23 mouse cellular contexts compared by ENCODE assay signal in genomic region chr3:107066165-107066850, GRCm38 (mm10). TPM values are rescaled to one million over a fixed set of nuclear protein-coding genes. Genes with fewer than 3 reads are reported as not detected.
DNase-seq lines count a peak whose midpoint lies in the region; ATAC-seq and TF ChIP-seq lines count a peak whose summit lies in the region.
"Had no signal": no experiment of that assay in that cellular context is flagged by ENCODE, and none has a peak within 500 bp of the region (broad histone marks: within the 10 kb centered on the region; RNA-seq: fewer than 3 reads in every experiment).

No protein-coding gene starts in this region.

- H3K9me3 ChIP-seq in hindbrain, embryonic 12.5 days (replicated peaks) = no peaks in the 10 kb centered on the region
- H3K9me3 ChIP-seq in hindbrain, embryonic 11.5 days (ENCODE audit: control insufficient read depth, low read length) = no peaks in the 10 kb centered on the region
- no peaks in the 10 kb centered on the region for H3K9me3 ChIP-seq in forebrain, postnatal 0 days (ENCODE audit: low read length)
- H3K9me3 ChIP-seq in midbrain, embryonic 16.5 days (replicated peaks; ENCODE audit: control insufficient read depth, low read length, poor library complexity, severe bottlenecking) = no peaks in the 10 kb centered on the region
- H3K9me3 ChIP-seq: embryonic facial prominence, embryonic 13.5 days; limb, embryonic 15.5 days; liver, embryonic 15.5 days; stomach, embryonic 15.5 days had no signal

- no peak for ATAC-seq in hindbrain, embryonic 12.5 days (ENCODE audit: low FRiP score)
- no peak for ATAC-seq in hindbrain, embryonic 11.5 days (ENCODE audit: low FRiP score)
- peak; percentile 89 for ATAC-seq in forebrain, postnatal 0 days
- ATAC-seq in midbrain, embryonic 16.5 days = peak; percentile 77
- ATAC-seq: lung, postnatal 0 days had no signal

- no peak for TF ChIP-seq CTCF in forebrain, postnatal 0 days (IDR thresholded peaks at IDR 0.05; ENCODE audit: low read depth)

- no peaks in the 10 kb centered on the region for H3K36me3 ChIP-seq in hindbrain, embryonic 12.5 days
- no peaks in the 10 kb centered on the region for H3K36me3 ChIP-seq in hindbrain, embryonic 11.5 days (ENCODE audit: control insufficient read depth, insufficient read depth, low read length)
- H3K36me3 ChIP-seq in forebrain, postnatal 0 days (ENCODE audit: insufficient read depth) = no peaks in the 10 kb centered on the region
- H3K36me3 ChIP-seq in midbrain, embryonic 16.5 days (ENCODE audit: control insufficient read depth, insufficient read depth, low read length) = no peaks in the 10 kb centered on the region
- H3K36me3 ChIP-seq: embryonic facial prominence, embryonic 13.5 days; limb, embryonic 15.5 days; liver, embryonic 15.5 days; stomach, embryonic 15.5 days had no signal

- H3K9ac ChIP-seq in hindbrain, embryonic 12.5 days = no peak overlapping the region
- H3K9ac ChIP-seq in hindbrain, embryonic 11.5 days (ENCODE audit: low read depth, low read length) = no peak overlapping the region
- no peak overlapping the region for H3K9ac ChIP-seq in forebrain, postnatal 0 days
- no peak overlapping the region for H3K9ac ChIP-seq in midbrain, embryonic 16.5 days (ENCODE audit: low read depth, low read length)
- H3K9ac ChIP-seq: embryonic facial prominence, embryonic 13.5 days; limb, embryonic 15.5 days; liver, embryonic 15.5 days; stomach, embryonic 15.5 days had no signal

- no peaks in the 10 kb centered on the region for H3K27me3 ChIP-seq in hindbrain, embryonic 12.5 days
- no peaks in the 10 kb centered on the region for H3K27me3 ChIP-seq in hindbrain, embryonic 11.5 days (ENCODE audit: control insufficient read depth, insufficient read depth, low read length)
- H3K27me3 ChIP-seq in forebrain, postnatal 0 days (ENCODE audit: insufficient read depth, low read length) = no peaks in the 10 kb centered on the region
- H3K27me3 ChIP-seq in midbrain, embryonic 16.5 days (ENCODE audit: control insufficient read depth, insufficient read depth, low read depth, low read length) = no peaks in the 10 kb centered on the region
- H3K27me3 ChIP-seq: CH12.LX; embryonic facial prominence, embryonic 13.5 days; limb, embryonic 15.5 days; liver, embryonic 15.5 days; stomach, embryonic 15.5 days had no signal

- H3K4me1 ChIP-seq in hindbrain, embryonic 12.5 days = no peaks in the 10 kb centered on the region
- H3K4me1 ChIP-seq in hindbrain, embryonic 11.5 days (replicated peaks; ENCODE audit: control insufficient read depth, insufficient read depth, low read length) = no peaks in the 10 kb centered on the region
- peaks cover 19% of the 10 kb centered on the region for H3K4me1 ChIP-seq in forebrain, postnatal 0 days (ENCODE audit: insufficient read depth)
- peaks cover 17% of the 10 kb centered on the region for H3K4me1 ChIP-seq in midbrain, embryonic 16.5 days (ENCODE audit: control insufficient read depth, insufficient read depth, low read length)
- H3K4me1 ChIP-seq: embryonic facial prominence, embryonic 13.5 days; limb, embryonic 15.5 days; liver, embryonic 15.5 days; stomach, embryonic 15.5 days had no signal

- H3K27ac ChIP-seq in hindbrain, embryonic 12.5 days = peak overlapping the region; percentile 44
- no peak overlapping the region for H3K27ac ChIP-seq in hindbrain, embryonic 11.5 days (ENCODE audit: low read depth, low read length)
- H3K27ac ChIP-seq in forebrain, postnatal 0 days (ENCODE audit: low read depth, low read length) = peak overlapping the region; percentile 83
- H3K27ac ChIP-seq in midbrain, embryonic 16.5 days (ENCODE audit: low read length) = peak overlapping the region; percentile 88
- H3K27ac ChIP-seq: embryonic facial prominence, embryonic 13.5 days; limb, embryonic 15.5 days; liver, embryonic 15.5 days; stomach, embryonic 15.5 days had no signal

- 78% methylated on average over 7 of the region's 7 CpGs for WGBS in hindbrain, embryonic 12.5 days
- WGBS in hindbrain, embryonic 11.5 days = 90% methylated on average over 7 of the region's 7 CpGs
- WGBS in forebrain, postnatal 0 days = 24% methylated on average over 7 of the region's 7 CpGs
- 41% methylated on average over 7 of the region's 7 CpGs for WGBS in midbrain, embryonic 16.5 days

- H3K4me3 ChIP-seq in hindbrain, embryonic 12.5 days = no peak overlapping the region
- H3K4me3 ChIP-seq in hindbrain, embryonic 11.5 days (ENCODE audit: low read depth, low read length) = no peak overlapping the region
- no peak overlapping the region for H3K4me3 ChIP-seq in forebrain, postnatal 0 days (ENCODE audit: low read depth, low read length)
- H3K4me3 ChIP-seq in midbrain, embryonic 16.5 days (ENCODE audit: low read depth, low read length) = no peak overlapping the region
- H3K4me3 ChIP-seq: embryonic facial prominence, embryonic 13.5 days; limb, embryonic 15.5 days; liver, embryonic 15.5 days; stomach, embryonic 15.5 days had no signal

- no peak for DNase-seq in hindbrain, embryonic 11.5 days (ENCODE audit: low spot score)
- DNase-seq in brain, embryonic 18.5 days (ENCODE audit: low read depth, low spot score) = peak; percentile 20
- DNase-seq in forebrain, postnatal 0 days = peak; percentile 74
- DNase-seq in adrenal gland, postnatal 4 days (ENCODE audit: low spot score in 2 of 2) = no peak
- no peak for DNase-seq in cerebellum, postnatal 25 days
- DNase-seq: adrenal gland, postnatal 25 days; cerebellum, adult 8-10 months; gastrocnemius, postnatal 36 days; kidney, adult 9 months; kidney, postnatal 36 days; right cerebral cortex, postnatal 25 days; thymus, adult 18-20 months; thymus, postnatal 4 days had no signal

- no peak overlapping the region for H3K4me2 ChIP-seq in hindbrain, embryonic 12.5 days (replicated peaks)
- H3K4me2 ChIP-seq in hindbrain, embryonic 11.5 days (replicated peaks; ENCODE audit: low read depth, low read length) = no peak overlapping the region
- peak overlapping the region; percentile 25; the same call in 1 of the 2 replicates for H3K4me2 ChIP-seq in forebrain, postnatal 0 days (ENCODE audit: low read depth)
- H3K4me2 ChIP-seq in midbrain, embryonic 16.5 days (ENCODE audit: low read length) = peak overlapping the region; percentile 26
- H3K4me2 ChIP-seq: embryonic facial prominence, embryonic 13.5 days; limb, embryonic 15.5 days; liver, embryonic 15.5 days; stomach, embryonic 15.5 days had no signal

RNA-seq across cellular contexts. Expression of gene Kcna3, which starts 30.3 kb away (rescaled TPM):
- 8.1 and 8.3 TPM in 2 replicates for polyA plus RNA-seq in hindbrain, embryonic 12.5 days (2016; fragmentation: Nextera tagmentation; extraction: Ambion mirVana)
- polyA plus RNA-seq in hindbrain, embryonic 11.5 days (2014; fragmentation: Nextera tagmentation; extraction: Ambion mirVana) = 4.6 and 4.7 TPM in 2 replicates
- 30.4 and 34.7 TPM in 2 replicates for total RNA-seq in forebrain, postnatal 0 days (2014; rRNA removed)
- polyA plus RNA-seq in forebrain, postnatal 0 days (2015; fragmentation: Nextera tagmentation; extraction: Ambion mirVana) = 8.1 and 13.9 TPM in 2 replicates
- polyA plus RNA-seq in midbrain, embryonic 16.5 days (2015; fragmentation: Nextera tagmentation; extraction: Ambion mirVana) = 16.0 and 17.8 TPM in 2 replicates
- total RNA-seq in adrenal gland, postnatal 4 days (2021) = 1 to 10 TPM; 1.0 to 1.8 TPM
- total RNA-seq: MEL had no signal

RNA-seq across cellular contexts. Expression of gene Kcna2, which starts 34.6 kb away (rescaled TPM):
- polyA plus RNA-seq in hindbrain, embryonic 12.5 days (2016; fragmentation: Nextera tagmentation; extraction: Ambion mirVana) = 0.57 and 0.67 TPM in 2 replicates
- polyA plus RNA-seq in hindbrain, embryonic 11.5 days (2014; fragmentation: Nextera tagmentation; extraction: Ambion mirVana) = 0.21 and 0.32 TPM in 2 replicates
- total RNA-seq in forebrain, postnatal 0 days (2014; rRNA removed) = 9.6 and 11.3 TPM in 2 replicates
- 0.42 and 1.0 TPM in 2 replicates for polyA plus RNA-seq in forebrain, postnatal 0 days (2015; fragmentation: Nextera tagmentation; extraction: Ambion mirVana)
- polyA plus RNA-seq in midbrain, embryonic 16.5 days (2015; fragmentation: Nextera tagmentation; extraction: Ambion mirVana) = 1.6 TPM in 2 replicates
- 1 to 10 TPM; 3.1 to 4.0 TPM for total RNA-seq in adrenal gland, postnatal 4 days (2021)
- total RNA-seq: CH12.LX; megakaryocyte progenitor cell, adult 5-6 weeks; MEL had no signal

Comparison
In these comparisons a context has a peak if more than half of its experiments do, and no peak if none do; other contexts are left out.
1. ATAC-seq: peak in forebrain, postnatal 0 days (single experiment) and midbrain, embryonic 16.5 days (single experiment); none in hindbrain, embryonic 12.5 days (single experiment) and hindbrain, embryonic 11.5 days (single experiment).
2. H3K4me2 ChIP-seq: peak in forebrain, postnatal 0 days (single experiment) and midbrain, embryonic 16.5 days (single experiment); none in hindbrain, embryonic 12.5 days (single experiment) and hindbrain, embryonic 11.5 days (single experiment).
3. DNase-seq: peak in brain, embryonic 18.5 days (single experiment) and forebrain, postnatal 0 days (single experiment); none in hindbrain, embryonic 11.5 days (single experiment), adrenal gland, postnatal 4 days (0 of 2) and cerebellum, postnatal 25 days (0 of 2).